In the genomic region with DNA sequence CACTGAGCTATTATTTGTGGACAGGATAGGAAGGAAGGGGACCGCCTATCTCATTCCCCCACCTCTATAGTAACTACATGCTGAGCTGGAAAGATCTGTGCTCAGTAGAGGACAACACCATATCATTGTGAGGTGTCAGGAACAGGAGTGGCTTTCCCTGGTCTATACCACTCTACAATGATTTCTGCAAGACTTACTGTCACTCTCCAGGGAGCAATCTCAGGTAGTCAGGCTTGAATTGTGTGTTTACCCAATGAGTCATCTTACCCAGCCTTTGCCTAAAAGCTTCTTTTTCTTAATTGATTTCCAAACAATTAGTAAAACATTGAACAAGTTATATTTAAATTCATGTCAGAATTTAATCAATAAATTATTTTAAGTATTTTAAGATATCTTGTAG, we compare ENCODE assay signal across 26 mouse cellular contexts. TPM values are rescaled to one million over a fixed set of nuclear protein-coding genes. Genes with fewer than 3 reads are reported as not detected.
A peak's percentile ranks its signal among the peaks of the same experiment; 100 is the strongest.
DNase-seq lines count a peak whose midpoint lies in the region; ATAC-seq and TF ChIP-seq lines count a peak whose summit lies in the region.
"Had no signal": no experiment of that assay in that cellular context is flagged by ENCODE, and none has a peak within 500 bp of the region (broad histone marks: within the 10 kb centered on the region; RNA-seq: fewer than 3 reads in every experiment).

No protein-coding gene starts in this region.

- H3K4me3 ChIP-seq in intestine, embryonic 16.5 days (ENCODE audit: low read length), result no peak overlapping the region
- H3K4me3 ChIP-seq in intestine, embryonic 15.5 days (replicated peaks), result no peak overlapping the region
- no peak overlapping the region for H3K4me3 ChIP-seq in hindbrain, postnatal 0 days (ENCODE audit: low read length)
- H3K4me3 ChIP-seq in kidney, embryonic 14.5 days (ENCODE audit: low read length), result no peak overlapping the region
- H3K4me3 ChIP-seq: embryonic facial prominence, embryonic 13.5 days; embryonic facial prominence, embryonic 15.5 days; erythroblast, embryonic 14.5 days; forebrain, embryonic 10.5 days; forebrain, embryonic 13.5 days; forebrain, embryonic 15.5 days had no signal

- 67% methylated on average over 1 of the region's 1 CpGs for WGBS in intestine, embryonic 16.5 days
- 81% methylated on average over 1 of the region's 1 CpGs for WGBS in intestine, embryonic 15.5 days
- 91% methylated on average over 1 of the region's 1 CpGs for WGBS in hindbrain, postnatal 0 days
- 70% methylated on average over 1 of the region's 1 CpGs for WGBS in kidney, embryonic 14.5 days

- no peak overlapping the region for H3K4me2 ChIP-seq in intestine, embryonic 16.5 days (ENCODE audit: low read depth, low read length)
- no peak overlapping the region for H3K4me2 ChIP-seq in intestine, embryonic 15.5 days (replicated peaks)
- H3K4me2 ChIP-seq in hindbrain, postnatal 0 days (ENCODE audit: low read depth, low read length), result no peak overlapping the region
- no peak overlapping the region for H3K4me2 ChIP-seq in kidney, embryonic 14.5 days (replicated peaks; ENCODE audit: low read depth, low read length)
- H3K4me2 ChIP-seq: embryonic facial prominence, embryonic 13.5 days; embryonic facial prominence, embryonic 15.5 days; forebrain, embryonic 13.5 days; forebrain, embryonic 15.5 days had no signal

- H3K27ac ChIP-seq in intestine, embryonic 16.5 days (ENCODE audit: low read length), result no peak overlapping the region
- no peak overlapping the region for H3K27ac ChIP-seq in intestine, embryonic 15.5 days
- H3K27ac ChIP-seq in hindbrain, postnatal 0 days, result no peak overlapping the region
- H3K27ac ChIP-seq in kidney, embryonic 14.5 days (ENCODE audit: low read depth, low read length), result no peak overlapping the region
- H3K27ac ChIP-seq: embryonic facial prominence, embryonic 13.5 days; embryonic facial prominence, embryonic 15.5 days; forebrain, embryonic 10.5 days; forebrain, embryonic 13.5 days; forebrain, embryonic 15.5 days had no signal

- H3K4me1 ChIP-seq in intestine, embryonic 16.5 days (ENCODE audit: control insufficient read depth, insufficient read depth, low read length), result no peaks in the 10 kb centered on the region
- H3K4me1 ChIP-seq in intestine, embryonic 15.5 days (replicated peaks), result no peaks in the 10 kb centered on the region
- no peaks in the 10 kb centered on the region for H3K4me1 ChIP-seq in hindbrain, postnatal 0 days (ENCODE audit: insufficient read depth, low read length)
- H3K4me1 ChIP-seq in kidney, embryonic 14.5 days (ENCODE audit: control insufficient read depth, insufficient read depth, low read length), result no peaks in the 10 kb centered on the region
- H3K4me1 ChIP-seq: embryonic facial prominence, embryonic 13.5 days; embryonic facial prominence, embryonic 15.5 days; forebrain, embryonic 10.5 days; forebrain, embryonic 13.5 days; forebrain, embryonic 15.5 days had no signal

- 0 out of 2 replicates have a peak, but pooled peaks have one; percentile 44 for ATAC-seq in intestine, embryonic 16.5 days
- ATAC-seq in intestine, embryonic 15.5 days, result no peak; the same call in 1 of the 2 replicates
- ATAC-seq in hindbrain, postnatal 0 days, result no peak
- no peak for ATAC-seq in kidney, embryonic 14.5 days (ENCODE audit: low FRiP score, low TSS enrichment)
- ATAC-seq: activated CD4-positive, CD25-positive, alpha-beta regulatory T cell, adult 4 months; forebrain, embryonic 13.5 days; forebrain, embryonic 15.5 days; forebrain, postnatal 0 days had no signal

- no peaks in the 10 kb centered on the region for H3K9me3 ChIP-seq in intestine, embryonic 16.5 days (ENCODE audit: control insufficient read depth, low read length)
- no peaks in the 10 kb centered on the region for H3K9me3 ChIP-seq in intestine, embryonic 15.5 days
- H3K9me3 ChIP-seq in hindbrain, postnatal 0 days (ENCODE audit: low read length), result no peaks in the 10 kb centered on the region
- no peaks in the 10 kb centered on the region for H3K9me3 ChIP-seq in kidney, embryonic 14.5 days (ENCODE audit: control insufficient read depth, low read length)
- H3K9me3 ChIP-seq: embryonic facial prominence, embryonic 13.5 days; embryonic facial prominence, embryonic 15.5 days; forebrain, embryonic 10.5 days; forebrain, embryonic 13.5 days; forebrain, embryonic 15.5 days; G1E had no signal

- no peak for TF ChIP-seq CTCF in hindbrain, postnatal 0 days (IDR thresholded peaks at IDR 0.05; ENCODE audit: low read depth)

- no peak overlapping the region for H3K9ac ChIP-seq in intestine, embryonic 16.5 days (ENCODE audit: low read depth, low read length)
- no peak overlapping the region for H3K9ac ChIP-seq in intestine, embryonic 15.5 days
- H3K9ac ChIP-seq in hindbrain, postnatal 0 days (replicated peaks; ENCODE audit: low read length), result no peak overlapping the region
- H3K9ac ChIP-seq in kidney, embryonic 14.5 days (ENCODE audit: low read depth, low read length), result no peak overlapping the region
- H3K9ac ChIP-seq: embryonic facial prominence, embryonic 13.5 days; embryonic facial prominence, embryonic 15.5 days; forebrain, embryonic 13.5 days; forebrain, embryonic 15.5 days; forebrain, postnatal 0 days had no signal

- no peaks in the 10 kb centered on the region for H3K27me3 ChIP-seq in intestine, embryonic 16.5 days (replicated peaks; ENCODE audit: control insufficient read depth, insufficient read depth, low read length)
- H3K27me3 ChIP-seq in intestine, embryonic 15.5 days (replicated peaks), result no peaks in the 10 kb centered on the region
- H3K27me3 ChIP-seq in hindbrain, postnatal 0 days (ENCODE audit: insufficient read depth, low read length), result no peaks in the 10 kb centered on the region
- H3K27me3 ChIP-seq in kidney, embryonic 14.5 days (ENCODE audit: control insufficient read depth, insufficient read depth, low read length), result no peaks in the 10 kb centered on the region
- H3K27me3 ChIP-seq: embryonic facial prominence, embryonic 13.5 days; embryonic facial prominence, embryonic 15.5 days; forebrain, embryonic 13.5 days; forebrain, embryonic 15.5 days had no signal

- peak; percentile 36 for DNase-seq in 3T3-L1 (ENCODE audit: low read depth, low spot score)
- DNase-seq in 416B (ENCODE audit: low read depth), result peak; percentile 22
- DNase-seq in Muller cell, postnatal 12 days (ENCODE audit: inconsistent ontology term), result peak; percentile 21
- no peak for DNase-seq in hindbrain, postnatal 0 days (ENCODE audit: low spot score)
- no peak for DNase-seq in cerebellum, adult 9-10 months
- DNase-seq: adrenal gland, adult 8-10 months; adrenal gland, postnatal 14 days; adrenal gland, postnatal 36 days; cerebellum, adult 11-12 months; cerebellum, adult 2 months; cerebellum, adult 9-11 months; cerebellum, postnatal 14 days; cerebellum, postnatal 36 days; embryo, embryonic 11 days; forebrain, postnatal 0 days had no signal

- no peaks in the 10 kb centered on the region for H3K36me3 ChIP-seq in intestine, embryonic 16.5 days (ENCODE audit: control insufficient read depth, insufficient read depth, low read length)
- H3K36me3 ChIP-seq in intestine, embryonic 15.5 days, result no peaks in the 10 kb centered on the region
- H3K36me3 ChIP-seq in hindbrain, postnatal 0 days (ENCODE audit: insufficient read depth, low read length), result no peaks in the 10 kb centered on the region
- no peaks in the 10 kb centered on the region for H3K36me3 ChIP-seq in kidney, embryonic 14.5 days (ENCODE audit: control insufficient read depth, insufficient read depth, low read length)
- H3K36me3 ChIP-seq: embryonic facial prominence, embryonic 13.5 days; embryonic facial prominence, embryonic 15.5 days; forebrain, embryonic 10.5 days; forebrain, embryonic 15.5 days; G1E had no signal

RNA-seq across cellular contexts. Expression of a gene that starts 15.9 kb away (rescaled TPM):
- polyA plus RNA-seq in intestine, embryonic 16.5 days (2015; fragmentation: Nextera tagmentation; extraction: Ambion mirVana), result 1.2 and 1.9 TPM in 2 replicates
- 1.4 and 2.7 TPM in 2 replicates for polyA plus RNA-seq in intestine, embryonic 15.5 days (2015; fragmentation: Nextera tagmentation; extraction: Ambion mirVana)
- total RNA-seq in hindbrain, postnatal 0 days (2014; rRNA removed), result 0.99 and 1.2 TPM in 2 replicates
- polyA plus RNA-seq in hindbrain, postnatal 0 days (2015; fragmentation: Nextera tagmentation; extraction: Ambion mirVana), result 1.4 and 1.8 TPM in 2 replicates
- 1.3 and 1.9 TPM in 2 replicates for polyA plus RNA-seq in kidney, embryonic 14.5 days (2014; fragmentation: Nextera tagmentation; extraction: Ambion mirVana)
- polyA plus RNA-seq: erythroblast, embryonic 14.5 days; G1E had no signal

Comparison
In these comparisons a context has a peak if more than half of its experiments do, and no peak if none do; other contexts are left out.
1. DNase-seq: peak in 3T3-L1 (single experiment), 416B (single experiment) and Muller cell, postnatal 12 days (single experiment); none in hindbrain, postnatal 0 days (single experiment) and cerebellum, adult 9-10 months (single experiment).